Mouse (Mus musculus): ENCODE measurements around the gene Actg2.

DNA sequence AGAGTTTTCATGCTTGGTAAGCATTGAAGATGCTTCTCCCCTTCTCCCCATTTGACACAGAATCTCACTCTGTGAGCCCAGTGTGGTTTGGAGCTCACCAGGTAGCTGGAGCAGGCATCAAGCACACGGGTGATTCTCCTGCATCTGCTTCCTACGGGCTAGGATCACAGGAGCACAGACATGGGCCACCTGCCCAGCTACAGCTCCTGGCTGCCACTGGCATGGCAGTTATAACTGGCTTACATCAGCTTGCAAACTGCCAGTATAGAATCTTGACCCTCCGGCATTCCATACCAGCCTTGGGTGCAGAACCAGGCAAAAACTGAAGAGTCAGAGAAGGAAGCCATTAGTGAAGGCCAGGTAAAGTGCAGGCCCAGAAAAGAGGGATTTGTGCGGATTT is 39.5 kb upstream of the Actg2 start:
- no peak for TF ChIP-seq CTCF (IDR thresholded peaks at IDR 0.05; ENCODE audit: extremely low read depth, insufficient read length, insufficient replicate concordance, low read depth, low read length)
- TF ChIP-seq POLR2A (IDR thresholded peaks at IDR 0.05; ENCODE audit: low read depth, low read length) = no peak
